Mouse (Mus musculus) forebrain, embryonic 11.5 days (tissue): ENCODE data around the gene E130308A19Rik. TPM values are rescaled to one million over a fixed set of nuclear protein-coding genes. Genes with fewer than 3 reads are reported as not detected.

Experiments
- ATAC-seq: fragments of 200-750 bp; cut with Nextera tagmentation; replicated peaks from 2 replicates; pipeline ENCODE4 v1.8.0; 2017; ENCODE audit warnings: moderate TSS enrichment; ENCODE audit not compliant: low FRiP score
- DNase-seq: peaks from one replicate; pipeline ENCODE4 v3.0.0-alpha.2; 2017; ENCODE audit warnings: low spot score
- H3K27ac ChIP-seq: fragments of 300-500 bp; sonication (generic); 2 replicates; pipeline ENCODE4 v1.5.1; 2014; ENCODE audit warnings: low read depth, low read length
- H3K27me3 ChIP-seq: fragments of 300-500 bp; sonication (generic); 2 replicates; pipeline ENCODE4 v1.6.1; 2014; ENCODE audit warnings: mild to moderate bottlenecking, low read length, mixed read lengths; ENCODE audit not compliant: control insufficient read depth, insufficient read depth
- H3K36me3 ChIP-seq: fragments of 300-500 bp; sonication (generic); 2 replicates; pipeline ENCODE4 v1.6.1; 2014; ENCODE audit warnings: mild to moderate bottlenecking, low read length, moderate library complexity, mixed read lengths; ENCODE audit not compliant: control insufficient read depth, insufficient read depth
- H3K4me1 ChIP-seq: fragments of 300-500 bp; sonication (generic); replicated peaks from 2 replicates; pipeline ENCODE4 v1.6.1; 2014; ENCODE audit warnings: low read length, mixed read lengths; ENCODE audit not compliant: control insufficient read depth, insufficient read depth
- H3K4me2 ChIP-seq: fragments of 300-500 bp; sonication (generic); 2 replicates; pipeline ENCODE4 v1.6.1; 2014; ENCODE audit warnings: low read depth, mild to moderate bottlenecking, low read length, moderate library complexity, mixed read lengths; ENCODE audit not compliant: severe bottlenecking
- H3K4me3 ChIP-seq: fragments of 300-500 bp; sonication (generic); 2 replicates; pipeline ENCODE4 v1.5.1; 2014; ENCODE audit warnings: low read depth, low read length
- H3K9ac ChIP-seq: fragments of 300-500 bp; sonication (generic); 2 replicates; pipeline ENCODE4 v1.6.1; 2014; ENCODE audit warnings: low read length
- H3K9me3 ChIP-seq: fragments of 300-500 bp; sonication (generic); 2 replicates; pipeline ENCODE4 v1.6.1; 2016; ENCODE audit warnings: low read length, mixed read lengths; ENCODE audit not compliant: control insufficient read depth
- WGBS: fragments of 180-500 bp; shearing (Covaris S2); extraction: QIAGEN DNeasy Blood & Tissue Kit; methylation state at CpG from one replicate; pipeline ENCODE4 v1.1.7; 2014; 5-methylcytosine and 5-hydroxymethylcytosine counted together
- polyA plus RNA-seq: library from polyadenylated mRNA; unstranded; fragments of >200 nt; fragmentation: Nextera tagmentation; extraction: Ambion mirVana; gene quantifications from 2 replicates; pipeline ENCODE4 v1.2.1, GENCODE M21; 2014

The E130308A19Rik gene
- polyA plus RNA-seq, 1 experiment from 2014 or later, result 53.7 TPM

- Histone ChIP-seq H3K9me3 (no peaks in the 10 kb centered on the region), H3K4me2 (no peak overlapping the region), H3K27me3 (no peaks in the 10 kb centered on the region), H3K9ac (no peak overlapping the region), H3K27ac (no peak overlapping the region), H3K4me3 (no peak overlapping the region), H3K4me1 (no peaks in the 10 kb centered on the region; the same call in 1 of the 2 replicates), H3K36me3 (no peaks in the 10 kb centered on the region)
- 82% methylated on average over 7 of the region's 7 CpGs for WGBS
- ATAC-seq (no peak), DNase-seq (no peak)
Observed at GRCm38 (mm10) chr4:59764950-59765349, 138.9 kb downstream of the E130308A19Rik start.

GRCm38 (mm10) chr4:59765385-59766005 lies 139.5 kb downstream of the E130308A19Rik start:
- no peak for DNase-seq
- Histone ChIP-seq H3K4me3 (no peak overlapping the region), H3K9ac (no peak overlapping the region), H3K9me3 (no peaks in the 10 kb centered on the region), H3K27ac (no peak overlapping the region), H3K27me3 (no peaks in the 10 kb centered on the region), H3K4me2 (no peak overlapping the region), H3K36me3 (peaks cover under 1% of the 10 kb centered on the region), H3K4me1 (no peaks in the 10 kb centered on the region; the same call in 1 of the 2 replicates)
- WGBS, result 44% methylated on average over 7 of the region's 7 CpGs
- ATAC-seq, result 0 out of 2 replicates have a peak, but pooled peaks have one; percentile 55

- Histone ChIP-seq H3K4me1 (no peaks in the 10 kb centered on the region; the same call in 1 of the 2 replicates), H3K27ac (no peak overlapping the region), H3K36me3 (peaks cover 6% of the 10 kb centered on the region), H3K4me2 (no peak overlapping the region), H3K9ac (no peak overlapping the region), H3K4me3 (no peak overlapping the region), H3K9me3 (no peaks in the 10 kb centered on the region), H3K27me3 (no peaks in the 10 kb centered on the region)
- no peak for ATAC-seq
- WGBS, result 90% methylated on average over 2 of the region's 2 CpGs
- DNase-seq, result no peak
Observed at GRCm38 (mm10) chr4:59767717-59768116, 141.7 kb downstream of the E130308A19Rik start.

GRCm38 (mm10) chr4:59772171-59772879 lies 146.3 kb downstream of the E130308A19Rik start:
- H3K4me2 ChIP-seq, result no peak overlapping the region
- DNase-seq (no peak), ATAC-seq (no peak)
- H3K4me3 ChIP-seq, result no peak overlapping the region
- H3K4me1 ChIP-seq, result peaks cover 2% of the 10 kb centered on the region; the same call in 1 of the 2 replicates
- no peaks in the 10 kb centered on the region for H3K9me3 ChIP-seq
- H3K36me3 ChIP-seq, result peaks cover 6% of the 10 kb centered on the region
- H3K27me3 ChIP-seq, result no peaks in the 10 kb centered on the region
- no peak overlapping the region for H3K27ac ChIP-seq
- WGBS, result 32% methylated on average over 17 of the region's 17 CpGs
- no peak overlapping the region for H3K9ac ChIP-seq

GRCm38 (mm10) chr4:59777828-59778227 lies 151.8 kb downstream of the E130308A19Rik start:
- Histone ChIP-seq H3K27me3 (no peaks in the 10 kb centered on the region), H3K4me2 (no peak overlapping the region), H3K4me3 (no peak overlapping the region), H3K36me3 (no peaks in the 10 kb centered on the region), H3K9me3 (no peaks in the 10 kb centered on the region), H3K4me1 (peaks cover 2% of the 10 kb centered on the region; the same call in 1 of the 2 replicates), H3K27ac (no peak overlapping the region), H3K9ac (no peak overlapping the region)
- DNase-seq (no peak), ATAC-seq (no peak)
- WGBS, result 88% methylated on average over 3 of the region's 3 CpGs

GRCm38 (mm10) chr4:59780568-59780967 lies 154.6 kb downstream of the E130308A19Rik start:
- H3K4me2 ChIP-seq, result no peak overlapping the region
- H3K27me3 ChIP-seq, result no peaks in the 10 kb centered on the region
- no peak overlapping the region for H3K27ac ChIP-seq
- 46% methylated on average over 1 of the region's 1 CpGs for WGBS
- ATAC-seq, result no peak
- no peak overlapping the region for H3K9ac ChIP-seq
- no peaks in the 10 kb centered on the region for H3K4me1 ChIP-seq
- no peaks in the 10 kb centered on the region for H3K36me3 ChIP-seq
- no peak overlapping the region for H3K4me3 ChIP-seq
- DNase-seq, result no peak
- no peaks in the 10 kb centered on the region for H3K9me3 ChIP-seq

GRCm38 (mm10) chr4:59782853-59783684 lies 157.1 kb downstream of the E130308A19Rik start:
- H3K9ac ChIP-seq, result peak overlapping the region; percentile 90
- WGBS, result under 1% methylated on average over 47 of the region's 47 CpGs
- no peaks in the 10 kb centered on the region for H3K36me3 ChIP-seq
- no peaks in the 10 kb centered on the region for H3K4me1 ChIP-seq
- ATAC-seq, result peak; percentile 7
- H3K9me3 ChIP-seq, result no peaks in the 10 kb centered on the region
- peak overlapping the region; percentile 94 for H3K4me3 ChIP-seq
- H3K27ac ChIP-seq, result peak overlapping the region; percentile 59
- DNase-seq, result peak; percentile 66
- H3K4me2 ChIP-seq, result peak overlapping the region; percentile 71
- H3K27me3 ChIP-seq, result no peaks in the 10 kb centered on the region

- Histone ChIP-seq H3K4me3 (peak overlapping the region; percentile 94), H3K9ac (peak overlapping the region; percentile 90), H3K36me3 (no peaks in the 10 kb centered on the region), H3K9me3 (no peaks in the 10 kb centered on the region), H3K27me3 (no peaks in the 10 kb centered on the region), H3K27ac (peak overlapping the region; percentile 59), H3K4me2 (peak overlapping the region; percentile 71), H3K4me1 (no peaks in the 10 kb centered on the region)
- ATAC-seq (peak; percentile 95), DNase-seq (peak; percentile 96)
- 1% methylated on average over 36 of the region's 36 CpGs for WGBS
Observed at GRCm38 (mm10) chr4:59783685-59784279, 157.8 kb downstream of the E130308A19Rik start.
